Mouse (Mus musculus) G1E (cell line): ENCODE data around the gene Phc3.

Experiments
- CTCF ChIP-seq: IDR thresholded peaks from 2 replicates; pipeline ENCODE4 v1.5.1; 2012; ENCODE audit warnings: low read depth, low read length, inconsistent platforms, mixed read lengths
- GATA1 ChIP-seq: IDR thresholded peaks from 2 replicates; pipeline ENCODE4 v1.6.1; 2012; ENCODE audit warnings: borderline replicate concordance, low read length, inconsistent platforms, mixed read lengths

DNA sequence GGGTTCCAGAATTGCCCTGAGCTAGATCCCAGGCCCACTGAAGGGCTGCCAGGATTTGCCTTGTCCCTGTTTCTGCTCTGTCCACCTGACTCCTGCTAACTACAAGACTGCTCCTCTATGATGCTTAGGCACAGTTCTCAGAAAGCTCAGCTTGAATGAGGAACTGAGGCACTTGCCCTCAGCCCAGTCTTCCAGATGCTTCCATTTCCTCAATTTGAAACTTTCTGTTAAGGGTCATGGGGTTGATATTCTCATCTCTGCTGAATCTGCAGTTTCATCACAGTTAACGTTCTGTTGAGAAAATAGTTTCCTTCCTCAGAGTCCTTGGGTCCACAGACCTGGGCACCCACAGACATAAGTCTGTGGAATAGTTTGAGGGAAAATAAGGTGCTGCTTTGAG is 104.6 kb downstream of the Phc3 start:
- TF ChIP-seq CTCF (no peak), GATA1 (no peak)
